Mouse (Mus musculus): ENCODE measurements around the gene Catsperz. TPM values are rescaled to one million over a fixed set of nuclear protein-coding genes. Genes with fewer than 3 reads are reported as not detected.

Gene Catsperz
- total RNA-seq, 2 experiments from 2014 or later: 1.2 TPM; not detected in 1

DNA sequence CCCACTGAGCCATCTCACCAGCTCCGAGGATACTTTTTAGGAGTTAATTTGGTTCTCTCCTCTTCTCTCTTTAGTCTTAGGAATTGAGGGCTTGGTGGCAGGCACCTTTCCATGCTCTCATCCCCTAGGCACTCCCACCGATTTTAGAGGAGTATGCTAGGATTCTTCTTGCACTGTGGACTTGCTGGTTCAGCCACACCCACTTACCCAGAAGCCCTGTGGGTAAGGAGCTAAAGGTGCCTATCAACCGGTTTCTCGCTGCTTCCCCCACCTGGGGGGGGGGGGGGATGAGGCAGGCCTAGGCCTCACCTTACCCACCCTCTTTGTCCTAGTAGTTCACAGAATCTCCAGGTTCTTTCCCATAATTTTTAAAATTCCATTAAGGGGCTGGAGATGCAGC, 22.6 kb upstream of the Catsperz start:
- DNase-seq (ENCODE audit: low spot score in 2 of 2): no peak

- DNase-seq (ENCODE audit: low spot score in 2 of 2): no peak
Observed at GRCm38 (mm10) chr19:6943709-6944108, 18.5 kb upstream of the Catsperz start.

DNA sequence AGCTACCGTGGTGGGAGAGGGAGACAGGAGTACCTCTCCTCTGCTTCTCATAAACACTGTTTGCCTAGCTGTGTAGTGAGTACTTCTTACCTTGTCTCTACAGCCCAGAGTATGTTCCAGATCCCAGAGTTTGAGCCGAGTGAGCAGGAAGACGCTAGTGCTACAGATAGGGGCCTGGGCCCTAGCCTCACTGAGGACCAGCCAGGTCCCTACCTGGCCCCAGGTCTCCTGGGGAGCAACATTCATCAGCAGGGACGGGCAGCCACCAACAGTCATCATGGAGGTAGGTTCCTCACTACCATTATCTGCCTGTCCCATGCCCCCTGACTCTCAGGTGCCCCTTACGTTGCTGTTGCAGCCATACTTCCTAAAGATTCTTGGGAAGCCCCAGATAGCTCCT, 17.6 kb upstream of the Catsperz start:
- DNase-seq (ENCODE audit: low spot score in 2 of 2): no peak

- peak; percentile 88 to 89 for DNase-seq (ENCODE audit: low spot score in 2 of 2)
Observed at GRCm38 (mm10) chr19:6942249-6942691, 17.1 kb upstream of the Catsperz start, which contains the start of gene Gpr137. Gene Gpr137 (minus strand): TSS chr19:6942480.

- peak; percentile 96 for DNase-seq (ENCODE audit: low spot score in 2 of 2)
Observed at GRCm38 (mm10) chr19:6941372-6942248, 16.4 kb upstream of the Catsperz start, which contains the start of gene Bad. Gene Bad (plus strand): TSS chr19:6941861.

- DNase-seq (ENCODE audit: low spot score in 2 of 2): no peak
Observed at GRCm38 (mm10) chr19:6940396-6941351, 15.5 kb upstream of the Catsperz start.

- DNase-seq (ENCODE audit: low spot score in 2 of 2): no peak
Observed at GRCm38 (mm10) chr19:6939106-6940002, 14.2 kb upstream of the Catsperz start.

- no peak for DNase-seq (ENCODE audit: low spot score in 2 of 2)
Observed at GRCm38 (mm10) chr19:6937541-6938465, 12.6 kb upstream of the Catsperz start.

DNA sequence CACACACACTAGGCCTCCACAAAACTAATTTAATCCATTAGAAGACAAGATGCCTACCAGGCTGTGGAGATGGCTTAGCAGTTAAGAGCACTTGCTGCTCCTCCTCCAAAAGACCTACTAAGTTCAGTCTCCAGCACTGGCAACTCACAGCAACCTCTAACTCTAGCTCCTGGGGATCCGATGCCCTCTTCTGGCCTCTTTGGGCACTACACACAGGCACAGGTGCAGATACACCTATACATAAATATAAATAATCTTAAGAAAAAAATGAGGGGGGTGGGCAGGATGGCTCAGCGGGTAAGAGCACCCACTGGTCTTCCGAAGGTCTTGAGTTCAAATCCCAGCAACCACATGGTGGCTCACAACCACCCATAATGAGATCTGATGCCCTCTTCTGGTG, 11.1 kb upstream of the Catsperz start:
- no peak for DNase-seq (ENCODE audit: low spot score in 2 of 2)

- no peak for DNase-seq (ENCODE audit: low spot score in 2 of 2)
Observed at GRCm38 (mm10) chr19:6934195-6934977, 9.2 kb upstream of the Catsperz start, which contains the start of gene Kcnk4. Gene Kcnk4 (minus strand): TSS chr19:6934515.

DNA sequence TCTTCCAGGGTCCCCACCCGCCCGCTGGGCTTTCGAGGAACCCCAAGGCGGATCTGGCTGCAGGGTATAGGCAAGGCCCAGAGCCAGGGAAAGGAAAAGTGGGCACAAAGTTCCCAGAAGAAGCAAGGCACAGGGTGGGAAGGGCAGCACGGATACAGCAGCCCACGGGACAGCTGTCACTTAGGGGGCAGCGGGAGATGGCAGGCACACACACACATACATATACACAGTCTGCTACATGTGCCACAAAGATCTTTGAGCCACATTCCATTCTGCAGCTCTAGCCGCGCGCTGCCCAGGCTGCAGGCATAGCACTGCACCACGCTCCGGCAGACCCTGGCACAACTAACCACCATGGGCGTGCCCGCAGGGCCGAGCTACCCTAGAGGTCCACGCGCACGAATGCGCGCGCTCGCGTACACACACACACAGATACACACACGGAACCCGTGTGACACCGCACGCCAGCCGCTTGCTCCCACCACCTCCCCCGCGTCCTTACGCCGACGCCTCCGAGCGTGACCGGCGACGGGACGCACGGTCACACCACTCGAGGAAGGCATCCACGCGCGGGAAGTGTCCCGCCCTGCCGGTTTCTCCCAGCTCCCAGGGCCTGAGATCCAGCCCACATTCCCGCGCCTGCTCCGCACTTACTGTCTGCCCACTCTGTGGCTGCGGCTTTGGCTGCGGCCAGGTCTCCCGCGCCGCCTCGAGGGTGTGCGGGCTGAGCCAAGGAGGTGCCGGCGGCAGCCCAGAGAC, 8.4 kb upstream of the Catsperz start:
- DNase-seq (ENCODE audit: low spot score in 2 of 2): no peak

DNA sequence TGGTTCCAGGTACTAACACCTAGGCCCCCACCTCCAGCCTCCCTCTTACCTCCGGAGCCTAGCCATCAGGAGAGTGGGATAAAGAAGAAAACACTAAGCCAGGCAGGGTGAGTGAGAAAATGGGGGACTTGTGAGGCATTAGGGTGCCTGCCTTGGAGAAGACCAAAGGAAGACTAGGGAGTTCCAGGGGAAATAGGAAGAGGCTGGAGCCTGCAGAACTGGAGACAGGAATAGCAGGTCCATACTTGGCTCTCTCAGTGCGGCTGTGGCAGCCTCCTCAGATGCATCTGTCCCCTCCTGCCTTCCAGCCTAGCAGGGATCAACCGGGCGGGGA, 7.9 kb upstream of the Catsperz start:
- DNase-seq (ENCODE audit: low spot score in 2 of 2): no peak

DNA sequence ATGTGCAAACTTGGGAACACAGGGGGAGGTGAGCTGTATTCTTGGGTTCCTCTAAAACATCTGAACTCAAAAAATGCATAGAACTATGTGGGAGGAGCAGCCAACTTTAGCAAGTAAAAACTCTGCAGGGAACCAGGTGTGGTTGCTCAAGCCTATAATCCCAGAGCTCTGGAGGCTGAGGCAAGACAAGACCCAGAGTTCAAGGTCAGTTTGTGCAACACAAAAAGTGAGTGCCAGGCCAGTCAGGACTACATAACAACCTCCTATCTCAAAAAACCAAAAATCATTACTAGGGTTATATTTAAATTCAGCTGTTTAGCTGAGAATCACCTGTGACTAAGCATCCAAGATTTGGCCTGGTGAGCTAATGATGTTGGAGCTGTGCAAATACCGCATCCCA, 6.8 kb upstream of the Catsperz start:
- no peak for DNase-seq (ENCODE audit: low spot score in 2 of 2)

DNA sequence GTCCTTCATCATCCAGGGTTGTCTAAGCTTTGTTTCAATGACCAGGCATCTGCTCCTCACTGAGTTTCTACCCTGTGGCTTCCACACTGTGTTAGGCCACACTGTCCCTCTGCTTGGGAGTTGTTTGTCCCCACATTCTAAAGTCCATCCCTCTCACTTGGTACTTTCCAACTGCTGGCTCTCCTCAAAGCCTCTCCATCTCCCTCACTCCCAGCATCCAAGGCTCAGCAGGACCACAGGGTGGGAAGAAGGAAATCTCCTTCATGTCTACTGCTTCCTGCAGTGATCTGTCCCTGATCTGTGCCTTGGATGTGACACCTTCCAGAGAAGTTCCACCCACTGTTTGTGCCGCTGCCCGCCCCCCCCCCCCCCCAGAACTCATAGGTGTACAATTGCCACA, 5.8 kb upstream of the Catsperz start:
- DNase-seq (ENCODE audit: low spot score in 2 of 2): no peak

- no peak for DNase-seq (ENCODE audit: low spot score in 2 of 2)
Observed at GRCm38 (mm10) chr19:6928080-6928479, 2.9 kb upstream of the Catsperz start.

DNA sequence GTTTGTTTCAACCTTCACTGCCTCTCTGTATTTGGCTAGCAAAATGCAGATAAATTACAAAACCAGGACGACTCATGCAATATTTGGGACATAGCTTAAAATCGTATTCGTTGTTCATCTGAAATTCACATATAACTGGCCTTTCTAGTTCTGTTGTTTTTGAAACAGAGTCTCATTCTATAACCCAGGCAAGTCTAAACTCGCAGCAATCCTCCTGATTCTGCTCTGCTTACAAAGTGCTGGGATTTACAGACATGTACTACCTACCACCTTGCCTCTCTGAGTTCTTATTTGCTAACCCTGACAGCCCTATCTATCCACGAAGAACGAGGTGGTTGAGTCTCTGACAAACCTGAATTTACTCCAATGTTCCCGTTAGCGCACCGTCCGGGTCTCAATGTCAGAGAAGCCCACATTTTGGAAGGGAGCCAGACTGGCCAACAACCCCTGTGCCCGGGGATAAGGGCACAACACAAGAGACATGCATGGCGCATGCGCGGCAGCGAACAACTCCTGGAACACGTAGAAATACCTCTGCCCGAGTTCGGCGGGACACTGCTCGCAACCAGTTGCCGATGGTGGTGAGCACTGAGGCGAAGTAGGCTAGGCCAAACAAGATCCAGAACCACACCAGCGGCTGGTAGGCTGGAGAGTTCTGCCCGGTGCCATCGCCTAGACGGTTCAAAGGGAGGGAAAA, 1.5 kb upstream of the Catsperz start:
- no peak for DNase-seq (ENCODE audit: low spot score in 2 of 2)

GRCm38 (mm10) chr19:6925611-6926329, 590 bp upstream of the Catsperz start:
- DNase-seq (ENCODE audit: low spot score in 2 of 2): no peak

All from adrenal gland, adult 18-20 months (tissue).